Mouse (Mus musculus) MEL (cell line): ENCODE results near the gene Rab8a.

Experiments used
- CHD1 ChIP-seq: IDR thresholded peaks from 2 replicates; pipeline ENCODE4 v1.6.1; 2012; ENCODE audit warnings: low read depth, mild to moderate bottlenecking, inconsistent platforms, low read length, improper control_type of control experiment
- CTCF ChIP-seq, 3 experiments: IDR thresholded peaks in 2 of 3; conservative IDR thresholded peaks in 1 of 3; 2 replicates each; pipeline ENCODE4 v1.5.1; 2011 to 2012; ENCODE audit warnings: low read length in 3 of 3, low read depth in 2 of 3, mild to moderate bottlenecking in 2 of 3, improper control_type of control experiment in 1 of 3, inconsistent platforms in 1 of 3, mixed read lengths in 1 of 3, moderate library complexity in 1 of 3; ENCODE audit not compliant: control insufficient read depth in 1 of 3, insufficient read depth in 1 of 3, poor library complexity in 1 of 3, severe bottlenecking in 1 of 3
- EP300 ChIP-seq, 2 experiments: IDR thresholded peaks; 2 replicates each; pipeline ENCODE4 v1.6.1; 2011; ENCODE audit warnings: improper control_type of control experiment in 2 of 2, low read length in 2 of 2, low read depth in 1 of 2, mild to moderate bottlenecking in 1 of 2
- HCFC1 ChIP-seq: IDR thresholded peaks from 2 replicates; pipeline ENCODE4 v1.6.1; 2012; ENCODE audit warnings: low read depth, mild to moderate bottlenecking, inconsistent platforms, low read length, improper control_type of control experiment, moderate library complexity
- KAT2A ChIP-seq: conservative IDR thresholded peaks from 2 replicates; pipeline ENCODE4 v1.6.1; 2012; ENCODE audit warnings: low read depth, low read length, improper control_type of control experiment, inconsistent platforms
- MAZ ChIP-seq: IDR thresholded peaks from 2 replicates; pipeline ENCODE4 v1.6.1; 2012; ENCODE audit warnings: low read depth, mild to moderate bottlenecking, inconsistent platforms, low read length, improper control_type of control experiment
- MEF2A ChIP-seq: IDR thresholded peaks from 2 replicates; pipeline ENCODE4 v1.6.1; 2014; ENCODE audit warnings: low read depth, mild to moderate bottlenecking, inconsistent platforms, low read length, improper control_type of control experiment; ENCODE audit not compliant: poor library complexity, insufficient replicate concordance, severe bottlenecking; ENCODE audit errors: extremely low read depth
- MYB ChIP-seq: IDR thresholded peaks from 2 replicates; pipeline ENCODE4 v1.6.1; 2011; ENCODE audit warnings: mild to moderate bottlenecking, low read depth, low read length, improper control_type of control experiment
- NRF1 ChIP-seq: IDR thresholded peaks from 2 replicates; pipeline ENCODE4 v1.6.1; 2014; ENCODE audit warnings: low read depth, mild to moderate bottlenecking, inconsistent platforms, low read length, improper control_type of control experiment, moderate library complexity; ENCODE audit not compliant: poor library complexity, insufficient read depth, severe bottlenecking
- POLR2A ChIP-seq, 2 experiments: IDR thresholded peaks; 2 replicates each; pipeline ENCODE4 v1.6.1; 2011 to 2012; ENCODE audit warnings: low read length in 2 of 2, mild to moderate bottlenecking in 2 of 2, control low read depth in 1 of 2, improper control_type of control experiment in 1 of 2, low read depth in 1 of 2, moderate library complexity in 1 of 2; ENCODE audit not compliant: control insufficient read depth in 1 of 2, insufficient read depth in 1 of 2, poor library complexity in 1 of 2

GRCm38 (mm10) chr8:72143256-72143824 lies 17.7 kb upstream of the Rab8a start:
- no peak for TF ChIP-seq POLR2A (IDR thresholded peaks at IDR 0.05; ENCODE audit: control insufficient read depth in 1 of 2, insufficient read depth in 1 of 2, low read depth in 1 of 2, low read length in 2 of 2, poor library complexity in 1 of 2)
- TF ChIP-seq MYB = no peak
- no peak for TF ChIP-seq CHD1
- no peak for TF ChIP-seq EP300 (IDR thresholded peaks at IDR 0.05; ENCODE audit: low read depth in 1 of 2, low read length in 2 of 2)
- TF ChIP-seq CTCF (IDR thresholded peaks at IDR 0.05 in 2 of 3, conservative IDR thresholded peaks at IDR 0.05 in 1 of 3; ENCODE audit: control insufficient read depth in 1 of 3, insufficient read depth in 1 of 3, low read depth in 2 of 3, low read length in 3 of 3, poor library complexity in 1 of 3, severe bottlenecking in 1 of 3) = no peak
- TF ChIP-seq MAZ = no peak
- no peak for TF ChIP-seq NRF1
- no peak for TF ChIP-seq KAT2A
- TF ChIP-seq MEF2A = no peak
- no peak for TF ChIP-seq HCFC1
